Mouse (Mus musculus) ZHBTc4 (cell line): ENCODE measurements at regions not wholly inside any gene's neighbourhood (a gene's known extent, or its start where the extent isn't known, plus 50 kb on each side); places are given as distances from the start of the nearest gene placed in this dataset.
"Not testable (repeated sequence)": the region's sequence is repeated elsewhere in the genome, so short reads cannot be mapped to it uniquely, and the experiment has no call there.

ENCODE experiments used
- DNase-seq: peaks from one replicate; pipeline ENCODE4 v3.0.0-alpha.2; 2011; ENCODE audit warnings: low read depth, low spot score

- DNase-seq, result peak; percentile 66
These were observed 246.2 kb upstream of the Fundc1 start for GRCm38 (mm10) chrX:17818325-17818724.

GRCm38 (mm10) chrX:17817651-17818050, 245.5 kb upstream of the Fundc1 start:
- DNase-seq, result peak; percentile 3

- DNase-seq, result not testable (repeated sequence)
These were observed 215.9 kb upstream of the Fundc1 start for GRCm38 (mm10) chrX:17788048-17788447.

GRCm38 (mm10) chrX:17775886-17776285, 203.8 kb upstream of the Fundc1 start:
- no peak for DNase-seq

GRCm38 (mm10) chrX:17752823-17753222, 180.7 kb upstream of the Fundc1 start:
- no peak for DNase-seq

GRCm38 (mm10) chrX:17751466-17751865, 179.3 kb upstream of the Fundc1 start:
- peak; percentile 61 for DNase-seq

GRCm38 (mm10) chrX:17730233-17730632, 158.1 kb upstream of the Fundc1 start:
- DNase-seq, result no peak

GRCm38 (mm10) chrX:17725780-17726220, 153.7 kb upstream of the Fundc1 start:
- no peak for DNase-seq

- DNase-seq, result peak; percentile 89
These were observed 153.1 kb upstream of the Fundc1 start for GRCm38 (mm10) chrX:17724990-17725779.

GRCm38 (mm10) chrX:17724398-17724797, 152.3 kb upstream of the Fundc1 start:
- no peak for DNase-seq

GRCm38 (mm10) chrX:17721866-17722625, 149.9 kb upstream of the Fundc1 start:
- DNase-seq, result peak; percentile 83

GRCm38 (mm10) chrX:17714534-17714933, 142.4 kb upstream of the Fundc1 start:
- no peak for DNase-seq

- DNase-seq, result no peak
These were observed 140.8 kb upstream of the Fundc1 start for GRCm38 (mm10) chrX:17712919-17713318.

GRCm38 (mm10) chrX:17712475-17712874, 140.3 kb upstream of the Fundc1 start:
- DNase-seq, result no peak
